Mouse (Mus musculus) heart, embryonic 13.5 days (tissue): ENCODE results near the gene Hist2h2bb. TPM values are rescaled to one million over a fixed set of nuclear protein-coding genes. Genes with fewer than 3 reads are reported as not detected.
"Not testable (repeated sequence)": the region's sequence is repeated elsewhere in the genome, so short reads cannot be mapped to it uniquely, and the experiment has no call there.

Source experiments
- ATAC-seq: fragments of 200-750 bp; cut with Nextera tagmentation; 2 replicates; pipeline ENCODE4 v1.8.0; 2017; ENCODE audit warnings: moderate TSS enrichment; ENCODE audit not compliant: insufficient number of reproducible peaks, low FRiP score, low TSS enrichment; ENCODE audit errors: extremely low read depth
- H3K27ac ChIP-seq: fragments of 300-500 bp; sonication (generic); replicated peaks from 2 replicates; pipeline ENCODE4 v1.5.1; 2015; ENCODE audit warnings: moderate library complexity, mild to moderate bottlenecking, inconsistent platforms
- H3K27me3 ChIP-seq: fragments of 300-500 bp; sonication (generic); replicated peaks from 2 replicates; pipeline ENCODE4 v1.6.1; 2015; ENCODE audit warnings: mild to moderate bottlenecking, inconsistent platforms
- H3K36me3 ChIP-seq: fragments of 300-500 bp; sonication (generic); 2 replicates; pipeline ENCODE4 v1.6.1; 2015; ENCODE audit warnings: mild to moderate bottlenecking, inconsistent platforms
- H3K4me1 ChIP-seq: fragments of 300-500 bp; sonication (generic); 2 replicates; pipeline ENCODE4 v1.6.1; 2015; ENCODE audit warnings: inconsistent platforms
- H3K4me2 ChIP-seq: fragments of 300-500 bp; sonication (generic); 2 replicates; pipeline ENCODE4 v1.6.1; 2015; ENCODE audit warnings: inconsistent platforms, mild to moderate bottlenecking, moderate library complexity
- H3K4me3 ChIP-seq: fragments of 300-500 bp; sonication (generic); 2 replicates; pipeline ENCODE4 v1.5.1; 2015; ENCODE audit warnings: moderate library complexity, mild to moderate bottlenecking, inconsistent platforms
- H3K9ac ChIP-seq: fragments of 300-500 bp; sonication (generic); 2 replicates; pipeline ENCODE4 v1.6.1; 2015; ENCODE audit warnings: inconsistent platforms, mild to moderate bottlenecking, moderate library complexity
- H3K9me3 ChIP-seq: fragments of 300-500 bp; sonication (generic); 2 replicates; pipeline ENCODE4 v1.6.1; 2016; ENCODE audit warnings: inconsistent platforms
- WGBS: fragments of 180-500 bp; shearing (Covaris S2); methylation state at CpG from one replicate; pipeline ENCODE4 v1.1.7; 2015; ENCODE audit warnings: mixed read lengths; 5-methylcytosine and 5-hydroxymethylcytosine counted together
- polyA plus RNA-seq: library from polyadenylated mRNA; unstranded; fragments of >200 nt; fragmentation: Nextera tagmentation; extraction: Ambion mirVana; gene quantifications from 2 replicates; pipeline ENCODE4 v1.2.1, GENCODE M21; 2015

Gene Hist2h2bb
- polyA plus RNA-seq, 1 experiment from 2014 or later, result 3.3 TPM

- peak within 1 kb of the TSS; percentile 62 for H3K4me3 ChIP-seq
- H3K27me3 ChIP-seq, result no peaks in the 10 kb centered on the region
- H3K9ac ChIP-seq, result peak within 1 kb of the TSS; percentile 85
- peaks cover 29% of the 10 kb centered on the region for H3K4me1 ChIP-seq
- H3K36me3 ChIP-seq, result no peaks in the 10 kb centered on the region
- 22% methylated on average over 30 of the region's 30 CpGs for WGBS
- H3K27ac ChIP-seq, result peak within 1 kb of the TSS; percentile 95
- H3K9me3 ChIP-seq, result no peaks in the 10 kb centered on the region
- no peak for ATAC-seq
- peak within 1 kb of the TSS; percentile 86 for H3K4me2 ChIP-seq
Measured at GRCm38 (mm10) chr3:96268051-96268775, 1.3 kb upstream of the Hist2h2bb start, which contains the start of gene Hist2h3b. Gene Hist2h3b, plus strand, starts transcription at chr3:96268654.

- ATAC-seq, H3K9me3 ChIP-seq, H3K27me3 ChIP-seq, H3K36me3 ChIP-seq: not testable (repeated sequence)
- peak overlapping the region; percentile 95 for H3K27ac ChIP-seq
- H3K4me1 ChIP-seq, result peaks cover 28% of the 10 kb centered on the region
- WGBS, result 2% methylated on average over 14 of the region's 44 CpGs
- peak overlapping the region; percentile 85 for H3K9ac ChIP-seq
- H3K4me2 ChIP-seq, result peak overlapping the region; percentile 86
- H3K4me3 ChIP-seq, result peak overlapping the region; percentile 62
Measured at GRCm38 (mm10) chr3:96268776-96269378, 675 bp upstream of the Hist2h2bb start.

GRCm38 (mm10) chr3:96273591-96274465, 4.3 kb downstream of the Hist2h2bb start:
- ATAC-seq, result no peak
- H3K9me3 ChIP-seq, result no peaks in the 10 kb centered on the region
- no peaks in the 10 kb centered on the region for H3K36me3 ChIP-seq
- no peak overlapping the region for H3K4me2 ChIP-seq
- peaks cover 18% of the 10 kb centered on the region for H3K4me1 ChIP-seq
- no peak overlapping the region for H3K27ac ChIP-seq
- no peaks in the 10 kb centered on the region for H3K27me3 ChIP-seq
- H3K4me3 ChIP-seq, result no peak overlapping the region
- 77% methylated on average over 17 of the region's 17 CpGs for WGBS
- H3K9ac ChIP-seq, result no peak overlapping the region

- peaks cover 12% of the 10 kb centered on the region for H3K4me1 ChIP-seq
- H3K9me3 ChIP-seq, result no peaks in the 10 kb centered on the region
- 14% methylated on average over 8 of the region's 8 CpGs for WGBS
- peak overlapping the region; percentile 64 for H3K4me3 ChIP-seq
- peak overlapping the region; percentile 79 for H3K9ac ChIP-seq
- H3K27me3 ChIP-seq, result peaks cover 13% of the 10 kb centered on the region
- no peaks in the 10 kb centered on the region for H3K36me3 ChIP-seq
- ATAC-seq, result no peak
- H3K4me2 ChIP-seq, result peak overlapping the region; percentile 93
- peak overlapping the region; percentile 88; the same call in 1 of the 2 replicates for H3K27ac ChIP-seq
Measured at GRCm38 (mm10) chr3:96277428-96277799, 7.9 kb downstream of the Hist2h2bb start.

GRCm38 (mm10) chr3:96277800-96278624, 8.5 kb downstream of the Hist2h2bb start:
- H3K36me3 ChIP-seq, result no peaks in the 10 kb centered on the region
- H3K4me2 ChIP-seq, result peak overlapping the region; percentile 93
- peak overlapping the region; percentile 79 for H3K9ac ChIP-seq
- peak; percentile 81 for ATAC-seq
- H3K4me1 ChIP-seq, result peaks cover 12% of the 10 kb centered on the region
- peaks cover 18% of the 10 kb centered on the region for H3K27me3 ChIP-seq
- peak overlapping the region; percentile 88 for H3K27ac ChIP-seq
- peak overlapping the region; percentile 64 for H3K4me3 ChIP-seq
- under 1% methylated on average over 49 of the region's 49 CpGs for WGBS
- no peaks in the 10 kb centered on the region for H3K9me3 ChIP-seq

GRCm38 (mm10) chr3:96280660-96281059, 11.1 kb downstream of the Hist2h2bb start:
- 53% methylated on average over 6 of the region's 6 CpGs for WGBS
- ATAC-seq, result no peak

GRCm38 (mm10) chr3:96284457-96284856, 14.9 kb downstream of the Hist2h2bb start:
- Histone ChIP-seq H3K9ac (no peak overlapping the region), H3K4me3 (no peak overlapping the region), H3K4me1 (0 out of 2 replicates have a peak, but pooled peaks cover 5% of the 10 kb centered on the region), H3K9me3 (no peaks in the 10 kb centered on the region), H3K36me3 (no peaks in the 10 kb centered on the region), H3K4me2 (peak overlapping the region; percentile 46), H3K27ac (no peak overlapping the region), H3K27me3 (peaks cover 45% of the 10 kb centered on the region)
- no peak for ATAC-seq
- WGBS, result 8% methylated on average over 4 of the region's 4 CpGs

More at GRCm38 (mm10) chr3:96280660-96281059, 11.1 kb downstream of the Hist2h2bb start:
- Histone ChIP-seq H3K4me1 (peaks cover 17% of the 10 kb centered on the region), H3K27ac (no peak overlapping the region), H3K9ac (no peak overlapping the region), H3K9me3 (no peaks in the 10 kb centered on the region), H3K4me3 (no peak overlapping the region), H3K4me2 (no peak overlapping the region), H3K27me3 (peaks cover 38% of the 10 kb centered on the region), H3K36me3 (no peaks in the 10 kb centered on the region)

- H3K4me3 ChIP-seq, H3K9me3 ChIP-seq, H3K9ac ChIP-seq, H3K36me3 ChIP-seq, H3K27ac ChIP-seq, H3K4me1 ChIP-seq, H3K4me2 ChIP-seq, ATAC-seq: not testable (repeated sequence)
- H3K27me3 ChIP-seq, result peaks cover 34% of the 10 kb centered on the region
- 84% methylated on average over 11 of the region's 11 CpGs for WGBS
Measured at GRCm38 (mm10) chr3:96287334-96287733, 17.8 kb downstream of the Hist2h2bb start.

GRCm38 (mm10) chr3:96289201-96289600, 19.6 kb downstream of the Hist2h2bb start:
- Histone ChIP-seq H3K4me1 (no peaks in the 10 kb centered on the region), H3K27ac (no peak overlapping the region), H3K4me3 (no peak overlapping the region), H3K9ac (no peak overlapping the region), H3K9me3 (no peaks in the 10 kb centered on the region), H3K27me3 (peaks cover 34% of the 10 kb centered on the region), H3K36me3 (no peaks in the 10 kb centered on the region), H3K4me2 (no peak overlapping the region)
- no peak for ATAC-seq
- WGBS, result 55% methylated on average over 3 of the region's 3 CpGs

GRCm38 (mm10) chr3:96290727-96291126, 21.2 kb downstream of the Hist2h2bb start:
- WGBS, result 80% methylated on average over 3 of the region's 3 CpGs
- not testable (repeated sequence) for H3K4me2 ChIP-seq, H3K36me3 ChIP-seq, H3K4me1 ChIP-seq, H3K9me3 ChIP-seq, H3K27ac ChIP-seq, H3K9ac ChIP-seq, H3K4me3 ChIP-seq, ATAC-seq
- H3K27me3 ChIP-seq, result peaks cover 25% of the 10 kb centered on the region
